Mouse (Mus musculus): Measurements from ENCODE around the gene Zic5.

GRCm38 (mm10) chr14:122481181-122481580, 15.7 kb upstream of the Zic5 start:
- TF ChIP-seq POLR2A (IDR thresholded peaks at IDR 0.05; ENCODE audit: extremely low read depth, insufficient read depth, low read length) (no peak), CTCF (IDR thresholded peaks at IDR 0.05; ENCODE audit: extremely low read depth, insufficient read depth, low read length) (no peak)

All from cortical plate, adult 2 months (tissue).